Mouse (Mus musculus): ENCODE results near the gene Ptpn1.

GRCm38 (mm10) chr2:168003431-168003830, 71.6 kb downstream of the Ptpn1 start:
- no peak for TF ChIP-seq EP300 (IDR thresholded peaks at IDR 0.05; ENCODE audit: low read depth)
- no peak for TF ChIP-seq CTCF (IDR thresholded peaks at IDR 0.05; ENCODE audit: low read depth)

Data from liver, embryonic 14.5 days (tissue).